Mouse (Mus musculus) liver, embryonic 14.5 days (tissue): Measurements from ENCODE around the gene Mta1. TPM values are rescaled to one million over a fixed set of nuclear protein-coding genes. Genes with fewer than 3 reads are reported as not detected.

ENCODE experiments used
- ATAC-seq: fragments of 200-750 bp; cut with Nextera tagmentation; 2 replicates; pipeline ENCODE4 v1.8.0; 2017; ENCODE audit warnings: moderate number of reproducible peaks, mild to moderate bottlenecking, moderate library complexity; ENCODE audit not compliant: insufficient read depth
- DNase-seq, 3 experiments: peaks; one replicate each; pipeline ENCODE4 v3.0.0-alpha.2; 2012 to 2013; ENCODE audit warnings: low read depth in 3 of 3, low spot score in 3 of 3
- H3K27ac ChIP-seq: fragments of 300-500 bp; sonication (generic); 2 replicates; pipeline ENCODE4 v1.5.1; 2014; ENCODE audit warnings: moderate library complexity, mild to moderate bottlenecking, control low read depth, inconsistent platforms
- H3K27me3 ChIP-seq: fragments of 300-500 bp; sonication (generic); 2 replicates; pipeline ENCODE4 v1.6.1; 2014; ENCODE audit warnings: mild to moderate bottlenecking, low read length, moderate library complexity; ENCODE audit not compliant: control insufficient read depth, insufficient read depth
- H3K36me3 ChIP-seq: fragments of 300-500 bp; sonication (generic); replicated peaks from 2 replicates; pipeline ENCODE4 v1.6.1; 2014; ENCODE audit warnings: low read depth; ENCODE audit not compliant: control insufficient read depth, insufficient read depth
- H3K4me1 ChIP-seq, 2 experiments: fragments of 200-500 bp in 1 of 2; fragments of 300-500 bp in 1 of 2; sonication (generic) in 1 of 2; replicated peaks; 2 replicates each; pipeline ENCODE4 v1.6.1; 2012 to 2014; ENCODE audit warnings: antibody characterized with exemption in 1 of 2, inconsistent platforms in 1 of 2, low read length in 1 of 2; ENCODE audit not compliant: control insufficient read depth in 2 of 2, insufficient read depth in 2 of 2
- H3K4me2 ChIP-seq: fragments of 300-500 bp; sonication (generic); 2 replicates; pipeline ENCODE4 v1.6.1; 2014; ENCODE audit warnings: low read depth, mild to moderate bottlenecking, control low read depth, moderate library complexity
- H3K4me3 ChIP-seq, 2 experiments: fragments of 200-500 bp in 1 of 2; fragments of 300-500 bp in 1 of 2; sonication (generic) in 1 of 2; 2 replicates each; pipeline ENCODE4 v1.5.1; 2012 to 2014; ENCODE audit warnings: low read depth in 2 of 2, low read length in 2 of 2, mild to moderate bottlenecking in 2 of 2, control low read depth in 1 of 2, inconsistent platforms in 1 of 2, moderate library complexity in 1 of 2; ENCODE audit not compliant: insufficient read depth in 1 of 2
- H3K9ac ChIP-seq: fragments of 300-500 bp; sonication (generic); replicated peaks from 2 replicates; pipeline ENCODE4 v1.6.1; 2014; ENCODE audit warnings: mild to moderate bottlenecking, control low read depth, moderate library complexity
- H3K9me3 ChIP-seq: fragments of 300-500 bp; sonication (generic); 2 replicates; pipeline ENCODE4 v1.6.1; 2016; ENCODE audit warnings: low read length, mixed read lengths; ENCODE audit not compliant: control insufficient read depth
- CTCF ChIP-seq: IDR thresholded peaks from 2 replicates; pipeline ENCODE4 v1.5.1; 2016; ENCODE audit warnings: antibody characterized with exemption, low read depth, control low read depth
- EP300 ChIP-seq: IDR thresholded peaks from 2 replicates; pipeline ENCODE4 v1.6.1; 2016; ENCODE audit warnings: antibody characterized with exemption, low read depth
- WGBS: fragments of 180-500 bp; shearing (Covaris S2); extraction: QIAGEN DNeasy Blood & Tissue Kit; methylation state at CpG from one replicate; pipeline ENCODE4 v1.1.7; 2014; ENCODE audit not compliant: insufficient replicate concordance; 5-methylcytosine and 5-hydroxymethylcytosine counted together
- polyA plus RNA-seq, 2 experiments: library from polyadenylated mRNA; depleted of rRNA in 1 of 2; stranded (reverse) in 1 of 2; unstranded in 1 of 2; fragments of >200 nt; fragmentation: Nextera tagmentation in 1 of 2; extraction: Ambion mirVana in 1 of 2; gene quantifications; 2 replicates each; pipeline versions ENCODE4 v1.2.1 to v1.2.3; 2012 to 2014

Gene Mta1
- polyA plus RNA-seq, 2 experiments = 4.7 to 22.6 TPM

GRCm38 (mm10) chr12:113060178-113060577 is 37.9 kb upstream of the Mta1 start:
- Histone ChIP-seq H3K27me3 (no peaks in the 10 kb centered on the region), H3K4me3 (no peak overlapping the region), H3K27ac (peak overlapping the region; percentile 34; the same call in 1 of the 2 replicates), H3K4me2 (peak overlapping the region; percentile 50), H3K4me1 (peaks cover 10 to 23% of the 10 kb centered on the region in 2 experiments), H3K9me3 (no peaks in the 10 kb centered on the region; the same call in 1 of the 2 replicates), H3K9ac (peak overlapping the region; percentile 29; the same call in 1 of the 2 replicates), H3K36me3 (no peaks in the 10 kb centered on the region; the same call in 1 of the 2 replicates)
- TF ChIP-seq CTCF (no peak), EP300 (peak; percentile 81)
- 56% methylated on average over 5 of the region's 5 CpGs for WGBS
- ATAC-seq = peak; percentile 86
- DNase-seq = peak; percentile 40 to 52 (median 45)

- Histone ChIP-seq H3K9ac (no peak overlapping the region), H3K9me3 (no peaks in the 10 kb centered on the region; the same call in 1 of the 2 replicates), H3K36me3 (no peaks in the 10 kb centered on the region; the same call in 1 of the 2 replicates), H3K27me3 (no peaks in the 10 kb centered on the region), H3K4me2 (no peak overlapping the region), H3K27ac (no peak overlapping the region), H3K4me1 (peaks cover 10 to 23% of the 10 kb centered on the region in 2 experiments), H3K4me3 (no peak overlapping the region)
- TF ChIP-seq CTCF = no peak
- no peak for TF ChIP-seq EP300
- no peak for DNase-seq
- 79% methylated on average over 9 of the region's 9 CpGs for WGBS
- ATAC-seq = no peak
Measured at GRCm38 (mm10) chr12:113061606-113062005, 36.5 kb upstream of the Mta1 start.

- H3K36me3 ChIP-seq = no peaks in the 10 kb centered on the region; the same call in 1 of the 2 replicates
- DNase-seq (no peak), ATAC-seq (no peak)
- no peaks in the 10 kb centered on the region; the same call in 1 of the 2 replicates for H3K9me3 ChIP-seq
- H3K9ac ChIP-seq = no peak overlapping the region
- WGBS = 84% methylated on average over 10 of the region's 10 CpGs
- no peak for TF ChIP-seq EP300
- TF ChIP-seq CTCF = 0 out of 2 replicates have a peak, but pooled peaks have one; percentile 16
- no peaks in the 10 kb centered on the region for H3K27me3 ChIP-seq
- peaks cover 10 to 23% of the 10 kb centered on the region in 2 experiments for H3K4me1 ChIP-seq
- H3K4me2 ChIP-seq = no peak overlapping the region
- no peak overlapping the region for H3K27ac ChIP-seq
- no peak overlapping the region for H3K4me3 ChIP-seq
Measured at GRCm38 (mm10) chr12:113062201-113062600, 35.9 kb upstream of the Mta1 start.

- Histone ChIP-seq H3K36me3 (no peaks in the 10 kb centered on the region; the same call in 1 of the 2 replicates), H3K4me2 (no peak overlapping the region), H3K27me3 (no peaks in the 10 kb centered on the region), H3K4me1 (peaks cover 10 to 23% of the 10 kb centered on the region in 2 experiments), H3K9me3 (no peaks in the 10 kb centered on the region), H3K27ac (no peak overlapping the region), H3K4me3 (no peak overlapping the region), H3K9ac (no peak overlapping the region)
- TF ChIP-seq EP300 (no peak), CTCF (no peak)
- ATAC-seq = no peak
- WGBS = 81% methylated on average over 7 of the region's 7 CpGs
- no peak for DNase-seq
Measured at GRCm38 (mm10) chr12:113063700-113064099, 34.4 kb upstream of the Mta1 start.

GRCm38 (mm10) chr12:113068002-113068401 is 30.1 kb upstream of the Mta1 start:
- no peaks in the 10 kb centered on the region for H3K9me3 ChIP-seq
- H3K27me3 ChIP-seq = no peaks in the 10 kb centered on the region
- no peak overlapping the region for H3K4me3 ChIP-seq
- ATAC-seq (no peak), DNase-seq (no peak)
- no peak for TF ChIP-seq EP300
- TF ChIP-seq CTCF = no peak
- WGBS = 71% methylated on average over 7 of the region's 7 CpGs
- H3K4me1 ChIP-seq = no peaks in the 10 kb centered on the region
- no peak overlapping the region for H3K27ac ChIP-seq
- H3K4me2 ChIP-seq = no peak overlapping the region
- peaks cover 2% of the 10 kb centered on the region; the same call in 1 of the 2 replicates for H3K36me3 ChIP-seq
- H3K9ac ChIP-seq = no peak overlapping the region
